Mouse (Mus musculus) neural tube, embryonic 11.5 days (tissue): Measurements from ENCODE around the gene Rabgap1. TPM values are rescaled to one million over a fixed set of nuclear protein-coding genes. Genes with fewer than 3 reads are reported as not detected.

ENCODE experiments used
- ATAC-seq: fragments of 200-750 bp; cut with Nextera tagmentation; 2 replicates; pipeline ENCODE4 v1.8.0; 2017; ENCODE audit warnings: moderate number of reproducible peaks, mild to moderate bottlenecking, moderate TSS enrichment, moderate library complexity; ENCODE audit not compliant: insufficient read depth, low FRiP score, low TSS enrichment
- DNase-seq: peaks from one replicate; pipeline ENCODE4 v3.0.0-alpha.2; 2015; ENCODE audit warnings: low spot score
- H3K27ac ChIP-seq: fragments of 300-500 bp; sonication (generic); 2 replicates; pipeline ENCODE4 v1.5.1; 2014; ENCODE audit warnings: low read depth, mild to moderate bottlenecking, low read length
- H3K27me3 ChIP-seq: fragments of 300-500 bp; sonication (generic); 2 replicates; pipeline ENCODE4 v1.6.1; 2014; ENCODE audit warnings: mild to moderate bottlenecking, low read length, mixed read lengths; ENCODE audit not compliant: control insufficient read depth, insufficient read depth
- H3K36me3 ChIP-seq: fragments of 300-500 bp; sonication (generic); 2 replicates; pipeline ENCODE4 v1.6.1; 2014; ENCODE audit warnings: mild to moderate bottlenecking, low read length, moderate library complexity, mixed read lengths; ENCODE audit not compliant: control insufficient read depth, insufficient read depth
- H3K4me1 ChIP-seq: fragments of 300-500 bp; sonication (generic); 2 replicates; pipeline ENCODE4 v1.6.1; 2014; ENCODE audit warnings: low read length, mixed read lengths; ENCODE audit not compliant: control insufficient read depth, insufficient read depth
- H3K4me2 ChIP-seq: fragments of 300-500 bp; sonication (generic); 2 replicates; pipeline ENCODE4 v1.6.1; 2014; ENCODE audit warnings: low read depth, mild to moderate bottlenecking, moderate library complexity
- H3K4me3 ChIP-seq: fragments of 300-500 bp; sonication (generic); 2 replicates; pipeline ENCODE4 v1.5.1; 2014; ENCODE audit warnings: low read depth, low read length
- H3K9ac ChIP-seq: fragments of 300-500 bp; sonication (generic); 2 replicates; pipeline ENCODE4 v1.6.1; 2014; ENCODE audit warnings: mild to moderate bottlenecking, low read length
- H3K9me3 ChIP-seq: fragments of 300-500 bp; sonication (generic); 2 replicates; pipeline ENCODE4 v1.6.1; 2016; ENCODE audit warnings: low read length; ENCODE audit not compliant: control insufficient read depth
- WGBS: fragments of 180-500 bp; shearing (Covaris S2); extraction: QIAGEN DNeasy Blood & Tissue Kit; methylation state at CpG from one replicate; pipeline ENCODE4 v1.1.7; 2014; 5-methylcytosine and 5-hydroxymethylcytosine counted together
- polyA plus RNA-seq: library from polyadenylated mRNA; unstranded; fragments of >200 nt; fragmentation: Nextera tagmentation; extraction: Ambion mirVana; gene quantifications from 2 replicates; pipeline ENCODE4 v1.2.1, GENCODE M21; 2014

The Rabgap1 gene
- polyA plus RNA-seq, 1 experiment from 2014 or later = 38.7 TPM

DNA sequence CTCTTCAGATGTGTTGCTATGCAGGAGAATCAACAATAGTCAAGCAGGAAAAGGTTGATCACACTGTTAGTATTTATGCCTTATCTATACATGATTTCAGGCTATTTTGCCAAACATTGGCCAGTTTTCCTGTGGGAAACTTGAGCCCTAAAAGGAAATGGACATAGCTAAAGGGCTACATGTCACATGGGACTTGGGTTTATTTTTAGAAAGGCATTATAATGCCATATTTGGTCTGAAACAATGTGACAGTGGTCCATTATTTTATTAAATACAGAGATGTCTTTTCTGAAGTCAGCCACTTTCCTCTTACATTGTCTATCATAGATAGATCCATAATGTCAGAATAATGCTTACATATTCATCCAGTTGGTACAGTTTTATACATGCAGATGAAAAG lies 84.5 kb downstream of the Rabgap1 start:
- Histone ChIP-seq H3K4me1 (no peaks in the 10 kb centered on the region), H3K9me3 (no peaks in the 10 kb centered on the region), H3K4me3 (no peak overlapping the region), H3K9ac (no peak overlapping the region), H3K27me3 (no peaks in the 10 kb centered on the region), H3K4me2 (no peak overlapping the region), H3K36me3 (no peaks in the 10 kb centered on the region), H3K27ac (no peak overlapping the region)
- ATAC-seq (no peak), DNase-seq (no peak)

DNA sequence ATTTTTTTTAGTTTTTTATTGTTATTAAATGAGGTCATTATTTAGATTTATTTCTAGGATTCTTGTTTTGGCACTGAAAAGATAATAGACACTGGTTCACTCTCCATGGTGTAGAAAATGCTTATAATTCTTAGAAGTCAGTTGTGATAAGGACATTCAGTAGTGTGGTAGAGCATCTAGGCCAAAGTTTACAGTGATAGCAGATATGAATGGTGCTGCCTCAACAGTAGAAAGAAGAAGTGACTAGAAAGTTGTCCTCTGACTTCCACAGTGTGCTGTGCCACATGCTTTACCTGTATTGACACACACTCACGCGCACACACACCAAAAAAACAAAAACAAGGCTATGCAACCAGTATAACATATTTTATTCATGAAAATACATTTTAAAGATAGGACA lies 86.3 kb downstream of the Rabgap1 start:
- H3K9ac ChIP-seq = no peak overlapping the region
- no peak for DNase-seq
- no peak for ATAC-seq
- H3K27me3 ChIP-seq = no peaks in the 10 kb centered on the region
- no peak overlapping the region for H3K27ac ChIP-seq
- H3K4me1 ChIP-seq = no peaks in the 10 kb centered on the region
- no peaks in the 10 kb centered on the region for H3K36me3 ChIP-seq
- H3K4me3 ChIP-seq = no peak overlapping the region
- no peaks in the 10 kb centered on the region for H3K9me3 ChIP-seq
- WGBS = 97% methylated on average over 2 of the region's 2 CpGs
- no peak overlapping the region for H3K4me2 ChIP-seq

DNA sequence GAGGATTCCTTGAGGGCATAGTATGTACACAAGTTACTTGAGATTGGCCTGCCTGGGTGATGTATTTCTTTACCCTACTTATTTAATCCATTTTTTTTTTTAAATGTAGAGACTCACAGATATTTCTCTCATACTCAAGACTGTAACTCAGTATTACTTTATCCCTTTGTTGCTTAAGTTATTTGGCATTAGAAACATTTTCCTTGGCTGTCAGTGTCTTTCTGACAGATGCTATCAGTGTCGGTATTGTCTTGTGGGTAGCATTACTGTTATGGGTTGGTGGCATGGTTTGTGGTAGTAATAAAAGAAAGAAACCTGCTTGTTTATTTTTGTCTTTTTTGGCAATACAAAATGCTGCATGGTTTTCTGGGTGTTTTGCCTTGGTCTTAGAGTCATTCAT lies 87.7 kb downstream of the Rabgap1 start:
- Histone ChIP-seq H3K27ac (no peak overlapping the region), H3K27me3 (no peaks in the 10 kb centered on the region), H3K36me3 (no peaks in the 10 kb centered on the region), H3K4me3 (no peak overlapping the region), H3K9me3 (no peaks in the 10 kb centered on the region), H3K4me2 (no peak overlapping the region), H3K9ac (no peak overlapping the region), H3K4me1 (no peaks in the 10 kb centered on the region)
- no peak for ATAC-seq
- DNase-seq = no peak
- WGBS = 95% methylated on average over 1 of the region's 1 CpGs

DNA sequence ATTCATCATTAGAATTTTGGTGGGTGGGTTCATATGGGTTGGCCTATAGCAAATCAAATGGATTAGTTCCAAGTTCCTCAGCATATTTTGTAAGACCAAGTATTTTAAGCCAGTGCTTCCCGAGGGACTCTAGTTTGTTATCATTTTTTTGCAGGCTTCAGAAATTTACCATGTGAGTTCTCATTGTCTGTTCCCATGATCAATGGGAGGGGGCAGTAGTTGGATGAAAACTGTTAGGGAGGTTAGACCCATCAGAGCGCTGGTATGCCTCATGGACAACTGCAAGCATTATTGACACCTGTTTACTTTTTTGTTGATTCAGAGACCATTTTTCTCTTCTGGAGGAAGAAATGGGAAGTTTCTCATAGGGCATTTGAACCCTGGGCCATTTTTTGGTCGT lies 88.6 kb downstream of the Rabgap1 start:
- no peaks in the 10 kb centered on the region for H3K4me1 ChIP-seq
- no peak overlapping the region for H3K27ac ChIP-seq
- WGBS = 89% methylated on average over 3 of the region's 3 CpGs
- H3K9ac ChIP-seq = no peak overlapping the region
- H3K9me3 ChIP-seq = no peaks in the 10 kb centered on the region
- H3K27me3 ChIP-seq = no peaks in the 10 kb centered on the region
- no peak overlapping the region for H3K4me3 ChIP-seq
- no peak for DNase-seq
- H3K36me3 ChIP-seq = no peaks in the 10 kb centered on the region
- ATAC-seq = no peak
- no peak overlapping the region for H3K4me2 ChIP-seq

DNA sequence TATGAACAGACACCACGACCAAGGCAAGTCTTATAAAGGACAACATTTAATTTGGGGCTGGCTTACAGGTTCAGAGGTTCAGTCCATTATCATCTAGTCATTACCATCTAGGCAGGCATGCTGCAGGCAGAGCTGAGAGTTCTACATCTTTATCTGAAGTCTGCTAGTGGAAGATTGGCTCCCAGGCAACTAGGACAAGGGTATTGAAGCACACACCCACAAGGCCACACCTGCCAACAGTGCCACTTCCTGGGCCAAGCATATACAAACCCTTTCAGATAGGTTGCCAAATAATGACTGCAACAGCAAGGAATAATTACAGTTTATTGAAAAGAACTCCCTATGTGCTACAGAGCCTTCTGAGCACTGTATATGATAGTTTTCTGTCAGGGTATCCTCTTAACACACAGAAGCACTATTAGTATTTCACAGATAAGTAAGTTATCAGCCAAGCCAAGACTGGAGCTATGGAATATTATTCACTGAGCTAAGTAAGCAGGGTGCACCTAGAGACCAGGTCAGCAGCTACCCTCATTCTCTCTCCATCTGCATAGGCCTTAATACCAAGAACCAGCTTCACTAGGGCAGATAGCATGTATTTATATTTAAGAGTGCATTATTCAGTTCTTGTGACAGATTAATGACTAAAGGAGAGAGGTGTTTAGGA lies 106.4 kb downstream of the Rabgap1 start:
- H3K9me3 ChIP-seq = no peaks in the 10 kb centered on the region
- no peak overlapping the region for H3K9ac ChIP-seq
- H3K27ac ChIP-seq = no peak overlapping the region
- no peak overlapping the region for H3K4me3 ChIP-seq
- H3K27me3 ChIP-seq = no peaks in the 10 kb centered on the region
- no peak overlapping the region for H3K4me2 ChIP-seq
- no peak for DNase-seq
- H3K36me3 ChIP-seq = peaks cover 2% of the 10 kb centered on the region; the same call in 1 of the 2 replicates
- no peak for ATAC-seq
- H3K4me1 ChIP-seq = no peaks in the 10 kb centered on the region
- 87% methylated on average over 1 of the region's 1 CpGs for WGBS

DNA sequence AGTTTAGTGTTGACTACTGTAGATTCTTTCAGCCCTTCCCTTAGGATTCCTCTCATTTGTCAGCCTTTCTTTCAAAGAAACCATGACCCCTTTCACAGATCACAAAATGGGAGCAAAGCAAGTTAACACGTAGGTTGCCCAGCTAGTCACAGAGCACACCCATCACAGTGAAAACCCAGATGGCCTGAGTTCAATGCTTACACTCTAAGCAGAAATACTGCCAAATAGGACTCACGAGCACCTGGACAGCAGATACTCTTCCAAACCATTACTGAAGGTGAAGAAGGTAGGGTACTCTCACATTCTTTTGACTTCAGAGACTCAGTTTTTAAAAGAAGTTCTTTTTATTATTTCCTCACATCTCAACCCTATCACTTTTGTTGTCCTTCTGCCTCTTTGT lies 113.3 kb downstream of the Rabgap1 start:
- DNase-seq (no peak), ATAC-seq (no peak)
- Histone ChIP-seq H3K36me3 (peaks cover 11% of the 10 kb centered on the region), H3K9me3 (no peaks in the 10 kb centered on the region), H3K4me2 (no peak overlapping the region), H3K27ac (no peak overlapping the region), H3K27me3 (no peaks in the 10 kb centered on the region), H3K4me1 (no peaks in the 10 kb centered on the region), H3K4me3 (no peak overlapping the region), H3K9ac (no peak overlapping the region)
- 61% methylated on average over 2 of the region's 2 CpGs for WGBS

DNA sequence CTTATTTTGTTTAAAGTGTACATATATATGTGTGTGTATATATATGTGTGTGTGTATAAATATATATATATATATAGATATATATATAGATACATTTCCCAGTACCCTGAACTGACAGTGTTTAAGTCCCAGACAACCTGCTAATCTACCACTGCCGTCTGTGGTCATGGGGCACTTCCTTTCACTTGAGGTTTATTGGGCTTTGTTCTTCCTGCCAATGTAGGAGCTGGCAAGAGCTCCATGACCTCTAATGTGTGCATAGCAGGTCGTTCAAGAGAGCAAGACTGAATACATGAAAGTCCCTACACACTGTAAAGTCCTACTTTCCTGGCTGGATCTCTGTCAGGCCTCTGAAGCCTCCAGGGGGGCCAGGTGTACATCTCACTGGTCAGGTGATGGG lies 122.5 kb downstream of the Rabgap1 start:
- no peaks in the 10 kb centered on the region for H3K4me1 ChIP-seq
- H3K4me3 ChIP-seq = no peak overlapping the region
- H3K27ac ChIP-seq = no peak overlapping the region
- ATAC-seq = no peak
- no peak overlapping the region for H3K9ac ChIP-seq
- no peaks in the 10 kb centered on the region for H3K27me3 ChIP-seq
- peaks cover 2% of the 10 kb centered on the region for H3K36me3 ChIP-seq
- 73% methylated on average over 2 of the region's 2 CpGs for WGBS
- no peaks in the 10 kb centered on the region for H3K9me3 ChIP-seq
- no peak for DNase-seq
- H3K4me2 ChIP-seq = no peak overlapping the region

DNA sequence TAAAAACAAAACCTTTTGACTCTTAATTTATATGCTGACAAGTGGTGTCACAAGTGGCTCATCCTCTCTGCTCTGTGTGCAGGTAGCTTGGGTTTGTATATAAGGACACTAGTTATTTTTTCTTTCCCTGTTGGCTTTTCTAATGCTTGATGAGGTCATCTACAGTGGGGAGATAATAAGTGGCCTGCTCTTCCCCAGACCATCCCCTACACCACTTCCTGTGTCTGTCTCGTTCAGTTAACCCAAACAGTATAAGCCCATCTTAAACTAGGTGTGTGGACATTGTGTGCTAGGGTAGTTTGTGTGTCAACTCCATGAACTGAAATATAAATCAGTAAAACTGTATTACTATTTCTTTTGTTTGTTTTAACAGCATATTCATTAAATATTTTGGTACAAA lies 123.0 kb downstream of the Rabgap1 start:
- ATAC-seq = no peak
- Histone ChIP-seq H3K36me3 (peaks cover 2% of the 10 kb centered on the region), H3K27me3 (no peaks in the 10 kb centered on the region), H3K9me3 (no peaks in the 10 kb centered on the region), H3K4me2 (no peak overlapping the region), H3K4me3 (no peak overlapping the region), H3K27ac (no peak overlapping the region), H3K4me1 (no peaks in the 10 kb centered on the region), H3K9ac (no peak overlapping the region)
- WGBS = 90% methylated on average over 1 of the region's 1 CpGs
- DNase-seq = no peak

DNA sequence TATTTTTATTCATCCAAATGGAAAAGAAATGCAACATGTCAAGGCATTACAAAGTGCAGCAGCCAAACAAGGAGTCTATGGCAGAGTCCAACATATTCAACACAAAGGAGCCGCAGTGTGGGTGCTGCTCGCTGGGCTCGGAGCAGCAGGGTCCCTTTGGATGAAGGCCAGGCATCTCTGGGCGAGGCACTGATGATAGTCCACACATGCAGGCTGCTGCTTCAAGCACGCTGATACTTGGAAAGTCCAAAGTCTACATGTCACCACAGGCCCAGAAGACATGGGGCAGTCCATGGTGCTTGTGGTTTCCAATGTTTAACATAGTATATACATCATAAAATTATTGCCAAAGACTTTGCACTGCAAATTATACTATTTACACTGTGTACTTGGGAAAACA lies 126.8 kb downstream of the Rabgap1 start:
- Histone ChIP-seq H3K9me3 (no peaks in the 10 kb centered on the region), H3K4me1 (no peaks in the 10 kb centered on the region), H3K36me3 (peaks cover 2% of the 10 kb centered on the region), H3K27ac (no peak overlapping the region), H3K4me3 (no peak overlapping the region), H3K4me2 (no peak overlapping the region), H3K27me3 (no peaks in the 10 kb centered on the region), H3K9ac (no peak overlapping the region)
- DNase-seq (no peak), ATAC-seq (no peak)
- WGBS = 92% methylated on average over 5 of the region's 5 CpGs
